Mouse (Mus musculus): ENCODE measurements around the gene Slit3. TPM values are rescaled to one million over a fixed set of nuclear protein-coding genes. Genes with fewer than 3 reads are reported as not detected.

Slit3 gene
- polyA plus RNA-seq, 2 experiments = 32.9 to 33.0 TPM

DNA sequence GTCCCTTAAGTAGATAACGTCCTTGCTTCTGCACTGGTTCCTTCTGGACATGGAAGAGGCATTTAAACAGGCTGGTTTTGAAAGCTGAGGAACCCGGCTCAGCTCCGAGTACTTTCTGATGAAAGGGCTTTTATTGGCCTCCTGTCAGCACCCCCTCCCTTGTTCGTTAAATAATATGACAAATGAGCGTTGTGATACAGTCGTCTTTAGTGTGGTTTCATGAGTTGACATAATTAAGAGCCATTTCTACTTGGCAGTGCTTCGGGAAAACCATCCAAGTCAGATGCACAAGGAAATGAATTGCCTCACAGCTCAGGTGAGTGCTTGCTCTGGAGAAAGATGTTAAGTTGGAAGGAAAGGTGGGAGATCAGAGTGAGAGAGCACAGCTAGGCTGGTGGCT is 173.6 kb downstream of the Slit3 start:
- H3K9ac ChIP-seq (ENCODE audit: low read depth, low read length, severe bottlenecking) = no peak overlapping the region
- no peak overlapping the region for H3K4me3 ChIP-seq (replicated peaks; ENCODE audit: low read length)
- no peaks in the 10 kb centered on the region for H3K36me3 ChIP-seq (ENCODE audit: control insufficient read depth, insufficient read depth, low read length)
- no peak overlapping the region for H3K27ac ChIP-seq (replicated peaks; ENCODE audit: low read depth, low read length)
- no peak overlapping the region for H3K4me2 ChIP-seq (replicated peaks; ENCODE audit: low read depth, low read length, severe bottlenecking)
- 26% methylated on average over 7 of the region's 7 CpGs for WGBS
- H3K27me3 ChIP-seq (ENCODE audit: control insufficient read depth, insufficient read depth, low read length) = no peaks in the 10 kb centered on the region
- no peak for ATAC-seq (ENCODE audit: low FRiP score, low read depth)
- TF ChIP-seq POLR2A (IDR thresholded peaks at IDR 0.05; ENCODE audit: borderline replicate concordance, extremely low read depth, insufficient read depth, insufficient read length) = no peak
- no peak for DNase-seq (ENCODE audit: low spot score)
- peaks cover 17% of the 10 kb centered on the region for H3K4me1 ChIP-seq (ENCODE audit: control insufficient read depth, insufficient read depth, low read length)
- no peaks in the 10 kb centered on the region for H3K9me3 ChIP-seq (ENCODE audit: control insufficient read depth, low read length)

DNA sequence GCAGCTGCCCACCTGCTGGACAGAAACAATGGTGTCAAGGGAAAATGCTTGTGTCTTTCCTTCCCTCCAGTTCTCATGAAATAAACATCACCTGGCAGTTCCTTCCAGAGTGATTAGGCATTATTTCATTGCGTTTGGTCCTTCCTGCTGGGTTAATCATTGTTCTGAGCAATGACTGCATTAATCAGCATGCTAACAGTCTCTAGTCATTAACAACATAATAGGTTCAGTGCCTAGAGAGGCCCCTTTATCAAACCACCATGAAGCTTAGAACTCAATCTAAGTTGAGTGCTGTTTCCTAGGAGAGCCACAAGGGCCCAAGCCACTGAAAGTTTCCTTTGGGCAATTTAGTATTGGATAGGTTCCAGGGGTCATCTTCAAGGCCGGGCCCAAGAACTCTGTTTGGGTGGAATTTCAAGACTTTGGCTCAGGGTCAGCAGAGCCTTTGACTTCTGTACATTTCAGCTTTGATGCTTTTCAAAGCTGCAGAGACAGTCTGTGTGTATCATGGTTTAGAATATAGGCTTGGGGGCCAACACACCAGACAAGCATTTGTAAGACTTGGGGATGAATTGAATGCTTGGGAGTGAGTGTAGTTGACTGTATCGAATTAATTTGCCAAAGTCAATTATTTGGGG is 174.3 kb downstream of the Slit3 start:
- Histone ChIP-seq H3K36me3 (ENCODE audit: control insufficient read depth, insufficient read depth, low read length) (no peaks in the 10 kb centered on the region), H3K27me3 (ENCODE audit: control insufficient read depth, insufficient read depth, low read length) (no peaks in the 10 kb centered on the region), H3K4me1 (ENCODE audit: control insufficient read depth, insufficient read depth, low read length) (peaks cover 20% of the 10 kb centered on the region), H3K27ac (replicated peaks; ENCODE audit: low read depth, low read length) (no peak overlapping the region), H3K9me3 (ENCODE audit: control insufficient read depth, low read length) (no peaks in the 10 kb centered on the region), H3K4me3 (replicated peaks; ENCODE audit: low read length) (no peak overlapping the region), H3K9ac (ENCODE audit: low read depth, low read length, severe bottlenecking) (no peak overlapping the region), H3K4me2 (replicated peaks; ENCODE audit: low read depth, low read length, severe bottlenecking) (no peak overlapping the region)
- WGBS = 55% methylated on average over 3 of the region's 3 CpGs
- TF ChIP-seq POLR2A (IDR thresholded peaks at IDR 0.05; ENCODE audit: borderline replicate concordance, extremely low read depth, insufficient read depth, insufficient read length) = no peak
- ATAC-seq (ENCODE audit: low FRiP score, low read depth) (no peak), DNase-seq (ENCODE audit: low spot score) (no peak)

DNA sequence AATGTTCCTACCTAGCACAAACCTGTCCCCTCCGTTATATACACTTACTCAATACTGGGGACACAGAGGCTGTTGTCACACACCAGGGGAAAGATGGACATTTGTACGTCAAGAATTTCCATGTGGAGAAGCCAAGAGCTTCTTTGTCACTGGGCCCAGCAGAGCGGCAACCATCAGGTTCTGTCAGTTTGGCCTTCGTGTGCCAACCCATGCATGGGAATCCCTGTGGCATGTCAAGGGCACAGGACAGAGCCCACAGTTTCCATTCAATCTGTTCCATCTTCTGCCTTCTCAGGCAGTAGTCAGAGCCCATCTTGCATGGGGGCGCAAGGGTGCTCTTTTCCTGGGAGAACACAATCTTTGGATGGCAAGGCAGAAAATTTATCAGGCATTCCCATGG is 175.8 kb downstream of the Slit3 start:
- WGBS = 93% methylated on average over 5 of the region's 5 CpGs
- Histone ChIP-seq H3K4me1 (ENCODE audit: control insufficient read depth, insufficient read depth, low read length) (peaks cover 20% of the 10 kb centered on the region), H3K27me3 (ENCODE audit: control insufficient read depth, insufficient read depth, low read length) (no peaks in the 10 kb centered on the region), H3K9ac (ENCODE audit: low read depth, low read length, severe bottlenecking) (no peak overlapping the region), H3K9me3 (ENCODE audit: control insufficient read depth, low read length) (no peaks in the 10 kb centered on the region), H3K36me3 (ENCODE audit: control insufficient read depth, insufficient read depth, low read length) (no peaks in the 10 kb centered on the region), H3K27ac (replicated peaks; ENCODE audit: low read depth, low read length) (no peak overlapping the region), H3K4me3 (replicated peaks; ENCODE audit: low read length) (no peak overlapping the region), H3K4me2 (replicated peaks; ENCODE audit: low read depth, low read length, severe bottlenecking) (no peak overlapping the region)
- DNase-seq (ENCODE audit: low spot score) (no peak), ATAC-seq (ENCODE audit: low FRiP score, low read depth) (no peak)
- TF ChIP-seq POLR2A (IDR thresholded peaks at IDR 0.05; ENCODE audit: borderline replicate concordance, extremely low read depth, insufficient read depth, insufficient read length) = no peak

DNA sequence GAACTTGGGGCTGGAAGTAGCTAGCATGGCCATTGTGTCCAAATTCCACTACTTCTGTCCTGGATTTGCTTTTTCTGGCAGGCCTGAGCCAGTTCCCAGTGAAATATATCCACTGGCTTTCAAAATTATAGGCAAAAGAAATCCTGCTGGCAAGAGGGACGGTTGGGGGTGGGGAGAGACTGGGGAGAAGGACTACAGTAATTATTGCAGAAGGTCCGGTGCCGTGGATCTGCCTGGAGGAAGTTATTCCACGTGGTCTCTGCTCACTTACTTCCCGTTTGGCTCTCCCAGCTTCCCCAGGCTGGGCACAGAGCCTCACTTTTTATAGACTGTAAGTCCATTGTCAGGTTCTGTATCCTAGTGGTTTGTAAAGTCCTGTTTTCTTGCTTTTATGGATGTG is 176.3 kb downstream of the Slit3 start:
- Histone ChIP-seq H3K36me3 (ENCODE audit: control insufficient read depth, insufficient read depth, low read length) (no peaks in the 10 kb centered on the region), H3K9ac (ENCODE audit: low read depth, low read length, severe bottlenecking) (no peak overlapping the region), H3K9me3 (ENCODE audit: control insufficient read depth, low read length) (no peaks in the 10 kb centered on the region), H3K4me2 (replicated peaks; ENCODE audit: low read depth, low read length, severe bottlenecking) (no peak overlapping the region), H3K4me3 (replicated peaks; ENCODE audit: low read length) (no peak overlapping the region), H3K4me1 (ENCODE audit: control insufficient read depth, insufficient read depth, low read length) (peaks cover 20% of the 10 kb centered on the region), H3K27ac (replicated peaks; ENCODE audit: low read depth, low read length) (no peak overlapping the region), H3K27me3 (ENCODE audit: control insufficient read depth, insufficient read depth, low read length) (no peaks in the 10 kb centered on the region)
- ATAC-seq (ENCODE audit: low FRiP score, low read depth) (peak; percentile 69), DNase-seq (ENCODE audit: low spot score) (peak; percentile 66)
- WGBS = 14% methylated on average over 5 of the region's 5 CpGs
- TF ChIP-seq POLR2A (IDR thresholded peaks at IDR 0.05; ENCODE audit: borderline replicate concordance, extremely low read depth, insufficient read depth, insufficient read length) = no peak

DNA sequence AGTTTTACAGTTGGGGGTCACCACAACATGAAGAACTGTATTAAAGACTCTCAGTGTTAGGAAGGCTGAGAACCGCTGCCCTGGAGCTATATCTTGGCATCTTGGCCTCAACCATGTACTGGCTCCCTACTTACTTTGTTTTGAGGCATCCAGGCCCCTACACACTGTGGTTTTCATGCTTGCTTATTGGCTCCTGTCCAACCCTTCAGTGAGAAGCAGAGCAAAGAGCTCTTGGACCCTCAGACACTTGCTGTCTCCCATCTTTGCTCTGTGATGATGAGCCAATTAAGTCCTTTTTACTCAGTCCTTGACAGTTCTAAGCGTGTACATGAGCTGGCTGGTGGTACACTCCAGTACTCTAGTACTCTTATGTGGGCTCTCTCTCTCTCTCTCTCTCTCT is 177.5 kb downstream of the Slit3 start:
- no peak for TF ChIP-seq POLR2A (IDR thresholded peaks at IDR 0.05; ENCODE audit: borderline replicate concordance, extremely low read depth, insufficient read depth, insufficient read length)
- 91% methylated on average over 2 of the region's 2 CpGs for WGBS
- H3K9ac ChIP-seq (ENCODE audit: low read depth, low read length, severe bottlenecking) = no peak overlapping the region
- DNase-seq (ENCODE audit: low spot score) = no peak
- no peaks in the 10 kb centered on the region for H3K36me3 ChIP-seq (ENCODE audit: control insufficient read depth, insufficient read depth, low read length)
- H3K4me3 ChIP-seq (replicated peaks; ENCODE audit: low read length) = no peak overlapping the region
- H3K27me3 ChIP-seq (ENCODE audit: control insufficient read depth, insufficient read depth, low read length) = no peaks in the 10 kb centered on the region
- H3K27ac ChIP-seq (replicated peaks; ENCODE audit: low read depth, low read length) = no peak overlapping the region
- H3K4me1 ChIP-seq (ENCODE audit: control insufficient read depth, insufficient read depth, low read length) = peaks cover 20% of the 10 kb centered on the region
- H3K4me2 ChIP-seq (replicated peaks; ENCODE audit: low read depth, low read length, severe bottlenecking) = no peak overlapping the region
- no peak for ATAC-seq (ENCODE audit: low FRiP score, low read depth)
- no peaks in the 10 kb centered on the region for H3K9me3 ChIP-seq (ENCODE audit: control insufficient read depth, low read length)

Data from limb, embryonic 14.5 days (tissue).